Mouse (Mus musculus) left cerebral cortex, adult 9 months (tissue): ENCODE measurements around the gene Ppp1r1c.

Experiments used
- DNase-seq, 2 experiments: peaks; one replicate each; pipeline ENCODE4 v3.0.0; 2022; ENCODE audit warnings: low spot score in 2 of 2

Gene Ppp1r1c

GRCm38 (mm10) chr2:79865275-79865999 lies 157.9 kb downstream of the Ppp1r1c start:
- DNase-seq: peak; percentile 37 to 56
